Mouse (Mus musculus) thymus, postnatal 14 days (tissue): Measurements from ENCODE around the gene Cwf19l1.
"Not testable (repeated sequence)": the region's sequence is repeated elsewhere in the genome, so short reads cannot be mapped to it uniquely, and the experiment has no call there.

Experiments used
- DNase-seq: peaks from one replicate; pipeline ENCODE4 v3.0.0; 2021

Cwf19l1 gene

DNA sequence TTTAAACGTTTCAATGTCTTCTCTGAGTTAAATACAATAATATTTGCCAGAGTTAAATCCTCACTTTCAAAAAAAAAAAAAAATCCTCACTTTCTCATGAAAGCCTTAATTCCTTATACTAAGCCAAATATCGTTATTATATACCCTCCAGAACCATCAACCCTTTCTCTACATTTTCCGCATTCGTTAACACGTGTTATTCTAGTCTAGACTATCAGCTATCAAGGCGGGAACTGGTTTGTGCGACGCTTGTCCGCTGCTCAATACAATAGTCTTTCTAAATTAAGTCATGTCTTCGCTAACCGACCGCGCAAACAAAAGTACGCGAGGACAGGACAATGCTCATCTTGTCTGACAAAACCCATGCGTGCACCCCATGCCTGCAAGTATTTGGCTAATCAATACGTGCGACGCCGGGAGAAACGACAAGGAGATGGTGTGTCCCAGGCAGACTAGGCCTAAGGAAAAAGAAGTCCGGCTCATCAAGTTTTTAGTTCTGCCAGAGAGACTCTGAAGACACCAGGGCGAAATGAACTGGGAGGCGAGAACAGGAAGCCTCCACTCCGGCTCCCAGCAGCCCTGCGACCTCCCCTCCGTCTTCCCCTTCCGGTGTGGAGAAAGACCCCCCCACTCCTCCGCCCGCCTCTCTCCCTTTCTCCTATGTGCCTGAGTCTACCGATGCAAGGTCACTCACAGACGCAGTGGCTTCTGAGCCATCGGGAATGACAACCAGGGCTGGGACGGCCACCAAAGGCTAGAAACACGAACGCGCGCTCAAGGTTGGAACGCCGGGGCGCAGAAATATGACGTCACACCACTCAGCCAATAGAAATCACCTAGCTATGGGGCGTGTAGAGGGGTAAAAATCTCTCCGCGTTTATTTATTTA, at the start of gene Cwf19l1:
Gene Cwf19l1, minus strand, starts transcription at position 805 of the 888 bp plus-strand sequence.
- DNase-seq = peak; percentile 85

GRCm38 (mm10) chr19:44183968-44184367, 48.3 kb upstream of the Cwf19l1 start:
- DNase-seq = no peak

DNA sequence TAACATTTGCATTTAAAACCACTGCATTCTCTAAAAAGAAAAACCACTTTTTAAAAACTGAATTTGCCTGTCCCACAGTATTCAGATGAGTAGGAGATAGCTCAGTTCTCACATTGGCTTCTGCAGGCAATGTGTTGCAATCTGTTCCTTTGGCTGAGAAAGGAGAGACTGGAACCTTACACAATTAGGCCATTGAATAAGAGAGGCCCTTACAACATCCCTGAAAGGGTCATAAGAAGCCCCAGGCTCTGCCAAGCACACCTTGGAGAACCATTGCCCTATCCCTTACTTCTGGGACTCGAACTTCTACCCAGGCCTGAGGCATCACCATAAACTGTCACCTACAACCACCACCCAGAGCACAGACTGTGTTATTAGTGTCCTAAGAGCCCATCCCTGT, 44.8 kb upstream of the Cwf19l1 start:
- DNase-seq = no peak

DNA sequence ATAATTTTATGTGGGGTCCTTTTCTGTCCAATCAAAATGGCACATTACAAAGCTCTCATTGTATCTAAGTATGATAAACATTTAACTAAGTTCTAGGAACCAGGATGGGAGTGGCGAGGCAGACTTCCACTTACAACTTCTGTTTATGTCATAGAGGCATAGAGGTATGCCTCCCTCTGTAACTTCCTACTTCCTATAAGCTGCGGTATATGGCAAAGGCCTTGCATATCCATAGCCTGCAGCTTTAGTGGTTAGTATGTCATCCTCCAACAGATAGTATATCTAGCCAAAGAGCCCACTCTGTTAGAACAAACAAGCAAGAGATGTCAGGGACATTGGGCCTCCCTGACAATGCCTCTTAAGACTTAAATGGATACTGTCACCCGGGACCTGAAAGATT, 41.1 kb upstream of the Cwf19l1 start:
- DNase-seq = no peak

DNA sequence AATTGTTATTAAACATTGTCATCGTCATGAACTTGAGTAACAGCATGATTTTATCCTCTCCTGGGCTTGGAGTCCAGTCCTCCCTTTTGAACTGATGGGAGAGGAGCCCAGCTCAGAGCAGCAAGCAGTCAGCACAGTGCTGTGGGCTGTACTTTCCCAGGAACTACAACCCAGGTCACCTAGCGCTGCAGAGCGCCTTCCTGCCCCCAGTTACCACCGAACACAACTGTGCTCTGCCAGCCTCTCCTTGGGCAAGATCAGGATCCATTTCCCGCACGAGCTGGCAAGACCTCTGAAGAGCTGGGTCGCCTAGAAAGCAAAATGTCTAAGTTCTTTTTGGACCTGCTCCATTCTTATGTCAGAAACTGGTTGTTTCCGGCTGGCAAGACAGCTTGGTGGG, 39.2 kb upstream of the Cwf19l1 start:
- no peak for DNase-seq

DNA sequence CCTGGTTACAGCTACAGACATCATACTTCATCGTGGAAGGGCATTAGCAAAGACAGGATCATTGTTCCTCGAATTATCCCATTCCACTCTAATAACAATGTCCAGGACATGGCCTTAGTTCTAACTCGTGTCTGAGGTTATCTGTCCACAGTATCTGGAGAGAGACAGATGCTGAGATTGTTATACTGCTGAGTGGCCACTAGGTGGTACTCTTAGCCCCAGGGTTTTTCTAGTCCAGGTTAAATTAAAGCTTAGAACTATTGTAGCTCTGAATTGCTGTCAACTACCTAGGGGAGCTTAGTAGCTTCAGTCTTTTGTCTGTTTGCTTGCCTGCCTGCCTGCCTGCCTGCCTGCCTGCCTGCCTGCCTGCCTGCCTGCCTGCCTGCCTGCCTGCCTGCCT, 25.8 kb upstream of the Cwf19l1 start:
- no peak for DNase-seq

- DNase-seq = no peak
These were observed 23.7 kb upstream of the Cwf19l1 start for GRCm38 (mm10) chr19:44159386-44159785.

- no peak for DNase-seq
These were observed 21.3 kb upstream of the Cwf19l1 start for GRCm38 (mm10) chr19:44157005-44157404.

- DNase-seq = no peak
These were observed 18.1 kb upstream of the Cwf19l1 start for GRCm38 (mm10) chr19:44153781-44154180.

DNA sequence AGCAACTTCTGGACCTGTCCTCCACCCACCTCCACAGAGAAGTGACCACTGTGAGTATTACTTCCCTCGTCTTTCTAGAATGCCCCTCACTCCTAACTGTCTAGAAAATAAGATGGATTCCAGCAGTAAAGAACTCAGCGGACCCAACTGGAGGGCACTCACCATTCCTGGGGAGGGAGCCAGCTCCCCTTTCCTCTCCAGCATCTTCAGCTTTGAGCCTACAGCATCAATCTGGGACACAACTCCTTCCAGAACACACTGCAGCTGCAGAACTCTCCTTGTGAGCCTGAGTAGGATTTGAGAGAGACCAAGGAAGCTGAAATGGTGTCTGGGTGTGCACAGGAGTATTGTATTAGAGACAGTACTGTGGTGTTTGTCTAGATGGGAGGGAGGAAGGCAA, 13.3 kb upstream of the Cwf19l1 start:
- no peak for DNase-seq

DNA sequence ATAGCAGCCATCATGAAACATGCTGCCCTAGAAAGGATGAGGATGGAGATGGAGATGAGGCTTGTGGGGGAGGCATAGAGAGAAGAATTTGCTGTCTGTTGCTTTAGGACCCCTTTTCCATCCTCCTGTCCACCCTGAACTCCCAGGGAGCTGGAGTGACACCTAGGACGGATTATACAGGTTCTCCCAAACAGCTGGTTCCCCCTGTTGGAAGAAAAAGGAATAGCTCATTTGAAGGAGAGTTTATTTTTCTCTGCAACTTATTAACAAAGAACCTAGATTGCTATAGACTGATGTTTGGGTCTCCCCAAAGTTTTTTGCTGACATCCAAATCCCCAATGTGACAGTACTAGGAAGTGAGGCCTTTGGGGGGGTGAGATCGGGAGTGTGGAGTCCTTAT, 12.7 kb upstream of the Cwf19l1 start:
- no peak for DNase-seq

DNA sequence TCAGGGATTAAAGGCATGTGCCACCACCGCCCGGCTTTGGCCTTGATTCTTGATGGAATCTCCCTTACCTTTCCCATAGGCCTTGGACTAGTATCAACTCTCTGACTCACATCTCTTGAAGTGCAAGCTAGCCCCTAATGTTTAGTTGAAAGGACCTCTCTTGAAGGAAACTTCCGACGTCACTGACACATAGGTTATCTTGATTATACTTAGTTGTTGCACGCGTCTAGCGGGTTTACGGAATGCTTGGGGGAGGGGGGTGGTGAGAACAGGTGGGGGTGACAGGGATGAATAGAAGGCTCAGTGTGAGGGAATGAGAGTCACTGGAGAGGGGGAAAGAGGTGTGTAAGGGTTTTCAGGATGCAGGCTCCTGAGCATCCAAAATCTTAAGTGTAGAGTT, 11.3 kb upstream of the Cwf19l1 start:
- DNase-seq = peak; percentile 13

- DNase-seq = no peak
These were observed 10.8 kb upstream of the Cwf19l1 start for GRCm38 (mm10) chr19:44146568-44146879.

- peak; percentile 94 for DNase-seq
These were observed 10.3 kb upstream of the Cwf19l1 start, which contains the start of gene Bloc1s2 for GRCm38 (mm10) chr19:44145702-44146567. Gene Bloc1s2 (minus strand): TSS chr19:44146446.

- DNase-seq = no peak
These were observed 8.7 kb upstream of the Cwf19l1 start for GRCm38 (mm10) chr19:44144366-44144765.

- no peak for DNase-seq
These were observed 347 bp upstream of the Cwf19l1 start for GRCm38 (mm10) chr19:44135960-44136485.

GRCm38 (mm10) chr19:44132917-44133316, 2.8 kb downstream of the Cwf19l1 start:
- DNase-seq = no peak

DNA sequence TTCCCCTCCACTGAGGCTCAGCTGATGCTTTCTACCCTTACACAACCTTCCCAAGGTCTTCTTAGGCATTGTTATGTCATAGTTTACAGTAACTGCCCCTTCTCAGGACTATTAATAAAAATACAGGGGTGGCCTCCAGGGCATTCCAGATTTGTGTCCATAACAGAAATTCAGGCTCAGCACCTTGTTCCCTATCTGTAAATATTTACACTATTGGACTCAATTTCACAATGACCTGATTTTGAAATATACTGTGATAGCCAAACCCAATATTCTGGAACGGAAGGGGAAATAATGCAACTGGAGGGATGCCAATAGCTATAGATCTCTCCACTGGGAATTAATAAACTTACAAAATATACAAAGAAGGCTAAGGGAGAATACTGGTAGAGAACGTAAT, 7.1 kb downstream of the Cwf19l1 start:
- no peak for DNase-seq

DNA sequence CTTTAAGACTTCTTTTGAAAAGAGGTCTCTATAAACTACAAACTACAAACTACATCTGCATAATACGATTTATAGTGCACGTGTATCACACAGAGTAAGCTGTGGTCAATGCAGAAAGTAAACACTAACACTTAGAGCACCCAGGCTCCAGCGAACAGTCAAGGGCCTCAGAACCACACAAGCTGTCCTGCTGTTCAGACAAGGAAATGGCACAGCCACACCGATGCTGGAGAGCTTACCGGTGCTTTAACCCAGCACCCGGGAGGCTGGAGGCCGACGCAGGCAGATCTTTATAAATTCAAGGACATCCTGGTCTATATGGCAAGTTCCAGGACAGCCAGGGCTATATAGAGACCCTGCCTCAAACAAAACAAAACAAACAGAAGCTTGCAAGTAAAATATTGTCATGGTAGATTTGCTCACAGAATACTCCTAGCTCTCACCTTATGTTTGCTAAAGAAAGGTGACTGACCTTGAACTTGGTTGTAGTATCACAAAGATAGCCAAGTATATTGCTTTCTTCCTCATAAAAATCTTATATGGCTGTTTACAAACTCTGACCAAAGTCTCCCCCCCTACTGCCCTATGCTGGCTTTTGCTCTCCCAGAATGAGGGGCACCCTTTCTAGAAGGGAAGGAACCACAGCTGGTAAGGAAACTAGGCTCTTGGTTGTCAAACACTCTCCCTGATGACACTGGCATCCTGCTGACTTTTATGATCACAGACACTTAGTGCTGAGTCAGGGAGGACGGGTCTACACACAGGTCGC, 7.8 kb downstream of the Cwf19l1 start:
- DNase-seq = no peak

GRCm38 (mm10) chr19:44121137-44121536, 14.5 kb downstream of the Cwf19l1 start:
- no peak for DNase-seq

- not testable (repeated sequence) for DNase-seq
These were observed 15.0 kb downstream of the Cwf19l1 start for GRCm38 (mm10) chr19:44120686-44121085.

DNA sequence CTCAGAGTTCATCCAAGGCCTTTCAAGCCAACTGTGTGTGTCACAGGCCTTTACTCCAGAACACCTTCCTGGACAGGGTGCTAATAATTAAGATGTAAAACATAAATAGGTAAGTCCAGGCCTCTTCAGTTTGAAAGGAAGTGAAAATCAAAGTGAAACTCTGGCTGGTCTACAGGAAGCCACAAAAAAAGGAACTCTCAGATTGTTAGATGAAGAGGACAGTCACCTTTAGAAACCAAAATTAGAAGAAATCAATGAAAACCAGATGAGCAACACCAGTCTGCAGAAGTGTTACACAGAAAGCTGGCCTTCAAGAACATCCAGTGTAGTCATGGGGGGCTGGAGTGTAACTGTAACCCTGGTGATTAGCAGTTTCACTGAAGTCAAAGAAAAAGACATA, 17.9 kb downstream of the Cwf19l1 start:
- DNase-seq = no peak

DNA sequence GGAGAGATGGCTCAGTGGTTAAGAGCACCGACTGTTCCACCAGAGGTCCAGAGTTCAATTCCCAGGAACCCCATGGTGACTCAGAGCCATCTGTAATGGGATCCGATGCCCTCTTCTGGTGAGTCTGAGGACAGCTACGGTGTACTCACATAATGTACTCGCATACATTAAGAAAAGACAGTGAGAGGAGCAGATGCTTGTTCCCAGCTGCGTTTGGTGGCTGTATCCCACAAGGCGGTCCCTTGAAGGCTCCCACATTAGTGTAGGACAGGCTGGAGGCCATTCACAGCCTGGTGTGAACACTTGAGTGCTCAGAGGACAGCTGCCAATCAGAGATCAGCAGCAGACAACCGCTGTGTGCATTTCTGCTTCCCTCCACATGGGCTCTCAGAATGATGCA, 24.0 kb downstream of the Cwf19l1 start:
- no peak for DNase-seq
